Mouse (Mus musculus) liver, adult 10 weeks (tissue): Measurements from ENCODE around the gene 4921504E06Rik. TPM values are rescaled to one million over a fixed set of nuclear protein-coding genes. Genes with fewer than 3 reads are reported as not detected.

Source experiments
- polyA plus RNA-seq: library from polyadenylated mRNA; stranded (reverse); fragments of 350-450 nt; fragmentation: Illumina TruSeq; extraction: RNeasy Lipid Tissue Mini Kit (QIAGEN cat#74804); gene quantifications from one replicate; pipeline ENCODE4 v1.2.3, GENCODE M21; 2014; ENCODE audit warnings: low read depth, low replicate concordance

The 4921504E06Rik gene
- polyA plus RNA-seq, result not detected

DNA sequence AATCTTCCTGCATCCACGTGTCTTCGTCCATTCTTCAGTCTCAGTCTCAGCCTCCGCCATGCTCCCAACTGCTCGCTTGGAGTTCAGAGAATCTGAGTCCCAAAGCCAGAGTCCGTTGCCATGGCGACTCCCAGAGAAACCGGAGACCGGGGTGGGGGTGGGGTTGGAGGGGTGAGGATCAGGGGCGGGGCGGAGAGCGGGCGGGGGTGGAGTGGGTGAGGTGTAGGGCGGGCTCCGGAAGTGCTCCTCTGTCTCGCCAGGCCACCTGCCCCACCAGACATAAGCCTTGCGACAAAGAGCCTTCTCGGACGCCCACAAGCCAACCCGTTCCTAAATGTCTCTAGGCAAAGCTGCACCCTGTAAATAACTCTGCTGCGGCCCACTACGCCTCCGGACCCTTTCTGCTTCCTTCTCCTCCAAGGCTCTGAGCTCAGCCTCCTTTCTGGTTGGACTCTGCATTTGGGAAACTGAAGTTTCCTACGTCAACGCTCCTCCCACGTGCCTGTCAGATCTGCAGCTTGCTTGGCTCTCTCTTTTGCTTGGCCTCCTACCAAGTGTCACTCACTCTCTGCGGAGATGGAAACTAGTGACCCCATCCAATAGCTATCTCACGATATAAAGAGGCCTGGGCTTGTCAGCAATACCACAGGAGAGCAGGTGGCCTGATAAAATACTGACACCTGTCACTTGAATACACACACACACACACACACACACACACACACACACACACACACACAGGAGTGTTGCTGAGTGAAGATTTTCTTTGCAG is at the start of gene 4921504E06Rik:
TSS of gene 4921504E06Rik (minus strand) at position 94 of the 772 bp plus-strand sequence.

DNA sequence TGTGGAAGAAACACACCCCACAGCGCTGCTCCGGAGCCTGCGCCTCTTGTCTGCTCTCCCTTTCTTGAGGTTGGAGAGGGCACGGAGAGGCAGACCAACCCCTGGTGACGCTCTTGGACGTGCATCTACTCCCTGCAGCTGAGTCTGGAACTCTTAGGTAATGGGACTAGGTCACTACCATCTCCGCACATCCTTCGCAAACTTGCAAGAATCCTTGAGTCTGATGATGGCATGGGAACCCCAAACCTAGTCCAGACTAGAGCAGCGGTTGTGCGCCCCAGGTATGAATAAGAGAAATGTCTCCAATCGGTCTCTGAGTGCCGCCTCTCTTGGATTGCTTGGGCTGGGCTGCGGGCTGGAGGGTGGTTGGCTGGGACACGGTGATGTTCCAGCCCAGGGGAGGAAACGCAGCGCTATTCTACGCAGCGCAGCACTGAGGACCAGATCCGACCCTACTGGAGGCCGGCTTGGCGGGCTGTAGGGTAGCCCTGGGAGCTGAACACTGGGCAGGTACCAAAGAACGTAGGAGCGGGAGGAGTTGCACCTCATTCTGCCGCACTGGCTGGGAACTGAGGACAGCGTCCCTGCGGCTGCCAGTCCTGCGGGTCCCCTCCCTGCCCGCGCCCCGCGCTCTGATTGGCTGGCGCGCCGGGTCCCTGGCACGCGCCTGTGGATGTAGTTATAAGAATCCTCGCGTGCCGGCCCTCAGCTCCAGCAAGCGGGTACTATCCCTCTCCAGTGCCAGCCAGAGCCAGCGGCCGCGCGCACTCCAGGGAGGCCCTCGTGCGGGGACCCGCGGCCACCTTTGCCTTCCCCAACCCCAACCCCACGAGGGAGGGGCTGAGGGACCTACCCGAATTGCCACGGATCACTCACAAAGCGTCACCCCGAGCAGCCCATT is 108.5 kb downstream of the 4921504E06Rik start, which contains the start of gene Ptf1a:
TSS of gene Ptf1a (plus strand) at position 733 of the 901 bp plus-strand sequence.

Other genes with a start within 250 kb of the 4921504E06Rik start
- gene Msrb2, start 182.5 kb downstream of the 4921504E06Rik start, polyA plus RNA-seq, result 14.6 TPM
- not detected for gene Ptf1a, start 108.3 kb downstream of the 4921504E06Rik start, polyA plus RNA-seq
- gene Otud1, start 103.8 kb upstream of the 4921504E06Rik start, polyA plus RNA-seq, result 9.0 TPM